Mouse (Mus musculus) midbrain, embryonic 10.5 days (tissue): ENCODE measurements around the gene Adssl1. TPM values are rescaled to one million over a fixed set of nuclear protein-coding genes. Genes with fewer than 3 reads are reported as not detected.

ENCODE experiments used
- DNase-seq: peaks from one replicate; pipeline ENCODE4 v3.0.0-alpha.2; 2017; ENCODE audit warnings: low spot score
- H3K27ac ChIP-seq: fragments of 300-500 bp; sonication (generic); replicated peaks from 2 replicates; pipeline ENCODE4 v1.5.1; 2016; ENCODE audit warnings: mild to moderate bottlenecking
- H3K27me3 ChIP-seq: fragments of 300-500 bp; sonication (generic); 2 replicates; pipeline ENCODE4 v1.6.1; 2016; ENCODE audit warnings: low read depth, mild to moderate bottlenecking; ENCODE audit not compliant: poor library complexity, severe bottlenecking
- H3K36me3 ChIP-seq: fragments of 300-500 bp; sonication (generic); 2 replicates; pipeline ENCODE4 v1.6.1; 2016; ENCODE audit warnings: mild to moderate bottlenecking, moderate library complexity
- H3K4me1 ChIP-seq: fragments of 300-500 bp; sonication (generic); 2 replicates; pipeline ENCODE4 v1.6.1; 2016
- H3K4me3 ChIP-seq: fragments of 300-500 bp; sonication (generic); 2 replicates; pipeline ENCODE4 v1.5.1; 2016; ENCODE audit warnings: mild to moderate bottlenecking, moderate library complexity
- H3K9me3 ChIP-seq: fragments of 300-500 bp; sonication (generic); replicated peaks from 2 replicates; pipeline ENCODE4 v1.6.1; 2016; ENCODE audit warnings: mild to moderate bottlenecking
- WGBS: fragments of 180-500 bp; shearing (Covaris S2); methylation state at CpG from one replicate; pipeline ENCODE4 v1.1.7; 2016; 5-methylcytosine and 5-hydroxymethylcytosine counted together
- polyA plus RNA-seq: library from polyadenylated mRNA; unstranded; fragments of >200 nt; fragmentation: Nextera tagmentation; extraction: Ambion mirVana; gene quantifications from 2 replicates; pipeline ENCODE4 v1.2.1, GENCODE M21; 2016

Gene Adssl1
- 2.9 and 3.4 TPM in 2 replicates for polyA plus RNA-seq

GRCm38 (mm10) chr12:112619686-112620353 lies at the start of gene Adssl1:
TSS of gene Adssl1 (plus strand) at chr12:112620045.
- WGBS, result under 1% methylated on average over 56 of the region's 56 CpGs
- Histone ChIP-seq H3K4me1 (peaks cover 60% of the 10 kb centered on the region), H3K27me3 (peaks cover 62% of the 10 kb centered on the region), H3K36me3 (no peaks in the 10 kb centered on the region), H3K27ac (peak within 1 kb of the TSS; percentile 84), H3K9me3 (no peaks in the 10 kb centered on the region), H3K4me3 (peak within 1 kb of the TSS; percentile 68)
- DNase-seq, result peak; percentile 72

GRCm38 (mm10) chr12:112570160-112570559 lies 49.7 kb upstream of the Adssl1 start:
- no peak overlapping the region for H3K27ac ChIP-seq

DNA sequence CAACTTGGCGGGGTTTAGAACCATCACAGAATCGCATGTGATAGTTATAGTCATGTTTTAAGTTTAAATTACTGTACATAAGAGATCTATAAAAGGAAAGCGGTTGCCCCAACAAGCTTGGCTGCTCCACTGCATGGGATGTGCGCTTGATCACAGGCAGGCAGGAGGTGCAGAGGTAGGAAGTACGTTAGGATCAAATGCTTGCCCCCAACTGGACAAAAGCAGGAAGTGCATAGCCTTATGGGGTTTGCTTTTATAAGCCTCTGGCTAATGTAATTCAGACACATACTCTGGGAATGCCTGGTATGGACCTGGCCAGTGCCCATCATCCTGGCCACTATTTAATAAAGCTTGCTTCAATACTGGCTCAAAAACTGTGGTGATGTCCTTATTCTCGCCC lies 48.8 kb upstream of the Adssl1 start:
- WGBS, result 74% methylated on average over 6 of the region's 6 CpGs
- H3K27me3 ChIP-seq, result no peaks in the 10 kb centered on the region
- no peak overlapping the region for H3K4me3 ChIP-seq
- H3K4me1 ChIP-seq, result peaks cover 2% of the 10 kb centered on the region
- H3K36me3 ChIP-seq, result no peaks in the 10 kb centered on the region
- no peaks in the 10 kb centered on the region for H3K9me3 ChIP-seq
- no peak overlapping the region for H3K27ac ChIP-seq
- no peak for DNase-seq

More at GRCm38 (mm10) chr12:112570160-112570559, 49.7 kb upstream of the Adssl1 start:
- H3K27me3 ChIP-seq, result no peaks in the 10 kb centered on the region
- H3K4me3 ChIP-seq, result no peak overlapping the region
- no peaks in the 10 kb centered on the region for H3K36me3 ChIP-seq
- no peak for DNase-seq
- no peaks in the 10 kb centered on the region for H3K9me3 ChIP-seq
- WGBS, result 94% methylated on average over 8 of the region's 8 CpGs
- H3K4me1 ChIP-seq, result peaks cover 6% of the 10 kb centered on the region

DNA sequence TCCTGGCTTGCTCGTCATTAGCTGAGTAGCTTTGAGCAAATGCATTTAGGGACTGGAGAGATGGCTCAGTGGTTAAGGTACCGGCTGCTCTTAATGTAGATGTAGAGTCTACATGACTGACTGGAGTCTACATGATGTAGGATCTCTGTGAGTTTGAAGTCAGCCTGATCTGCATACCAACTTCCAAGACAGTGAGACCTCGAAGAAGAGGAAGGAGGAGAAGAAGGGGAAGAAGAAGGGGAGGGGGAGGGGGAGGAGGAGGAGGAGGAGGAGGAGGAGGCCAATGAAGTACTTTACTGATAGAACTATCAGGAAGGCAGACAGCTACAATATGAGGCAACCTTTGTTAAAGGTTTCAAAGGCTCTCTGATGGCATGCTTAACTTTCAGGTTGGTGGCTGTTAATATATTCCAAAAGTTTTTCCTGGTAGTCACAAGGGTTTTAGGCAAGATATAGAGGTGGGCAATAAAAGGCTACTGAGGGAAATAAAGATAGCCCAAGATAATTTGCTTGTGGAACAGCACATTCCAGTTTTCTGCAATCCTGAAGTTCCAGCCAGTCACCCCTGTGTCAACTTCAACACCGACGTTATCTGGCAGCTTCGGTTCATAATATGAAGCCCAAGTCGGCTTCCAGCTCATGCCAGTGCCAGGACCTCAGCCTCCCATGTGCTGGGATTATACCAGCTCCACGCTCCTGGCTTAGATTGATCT lies 44.4 kb upstream of the Adssl1 start:
- Histone ChIP-seq H3K27me3 (no peaks in the 10 kb centered on the region), H3K4me1 (peaks cover 23% of the 10 kb centered on the region), H3K36me3 (no peaks in the 10 kb centered on the region), H3K27ac (no peak overlapping the region), H3K9me3 (no peaks in the 10 kb centered on the region), H3K4me3 (no peak overlapping the region)
- WGBS, result 82% methylated on average over 8 of the region's 8 CpGs
- DNase-seq, result no peak

- Histone ChIP-seq H3K27ac (peak overlapping the region; percentile 57), H3K4me3 (no peak overlapping the region), H3K4me1 (peaks cover 23% of the 10 kb centered on the region), H3K27me3 (no peaks in the 10 kb centered on the region), H3K9me3 (no peaks in the 10 kb centered on the region), H3K36me3 (no peaks in the 10 kb centered on the region)
- WGBS, result 27% methylated on average over 6 of the region's 6 CpGs
- DNase-seq, result no peak
Measured at GRCm38 (mm10) chr12:112576341-112576740, 43.5 kb upstream of the Adssl1 start.

- Histone ChIP-seq H3K27me3 (no peaks in the 10 kb centered on the region), H3K36me3 (no peaks in the 10 kb centered on the region), H3K4me1 (peaks cover 23% of the 10 kb centered on the region), H3K9me3 (no peaks in the 10 kb centered on the region), H3K4me3 (no peak overlapping the region), H3K27ac (peak overlapping the region; percentile 57)
- DNase-seq, result no peak
- 18% methylated on average over 3 of the region's 3 CpGs for WGBS
Measured at GRCm38 (mm10) chr12:112576749-112577148, 43.1 kb upstream of the Adssl1 start.

DNA sequence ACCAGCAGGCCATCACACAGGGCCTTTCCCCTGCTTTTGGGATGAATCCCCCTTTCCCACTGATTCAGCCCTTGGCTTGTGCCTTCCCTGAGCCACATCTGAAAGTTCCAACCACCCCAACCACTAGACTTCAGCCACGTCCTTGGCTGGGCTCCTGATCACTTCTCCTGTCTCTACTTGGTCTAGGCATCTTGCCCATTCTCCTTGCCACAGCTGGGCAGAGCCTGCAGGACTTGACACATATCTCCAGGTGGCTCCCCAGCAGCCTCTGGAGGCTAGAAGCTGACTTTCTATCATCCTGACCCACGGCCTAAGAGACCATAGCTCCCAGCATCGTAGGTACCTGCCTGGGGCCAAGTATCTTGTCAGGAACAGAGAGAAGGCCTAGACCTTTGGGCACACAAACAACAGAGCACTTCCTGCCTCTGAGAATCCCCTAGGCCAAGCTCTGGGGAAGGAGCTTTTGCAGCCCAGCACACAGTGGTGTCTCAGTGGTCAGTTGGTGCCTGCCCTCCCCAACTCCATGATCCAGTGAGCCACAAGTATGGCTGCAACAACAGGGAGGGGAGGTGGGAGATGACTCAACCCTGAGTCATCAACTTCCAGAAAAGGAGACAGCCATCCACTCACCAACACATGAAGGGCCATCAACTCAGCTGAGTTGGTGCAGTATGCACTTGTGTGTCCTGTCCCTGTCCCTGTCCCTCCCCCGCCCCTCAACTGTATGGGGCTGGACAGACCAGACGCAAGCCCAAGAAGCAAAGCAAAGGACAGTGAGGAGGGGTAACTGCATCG lies 41.4 kb upstream of the Adssl1 start:
- Histone ChIP-seq H3K4me3 (no peak overlapping the region), H3K27ac (no peak overlapping the region)
- WGBS, result 72% methylated on average over 6 of the region's 6 CpGs

DNA sequence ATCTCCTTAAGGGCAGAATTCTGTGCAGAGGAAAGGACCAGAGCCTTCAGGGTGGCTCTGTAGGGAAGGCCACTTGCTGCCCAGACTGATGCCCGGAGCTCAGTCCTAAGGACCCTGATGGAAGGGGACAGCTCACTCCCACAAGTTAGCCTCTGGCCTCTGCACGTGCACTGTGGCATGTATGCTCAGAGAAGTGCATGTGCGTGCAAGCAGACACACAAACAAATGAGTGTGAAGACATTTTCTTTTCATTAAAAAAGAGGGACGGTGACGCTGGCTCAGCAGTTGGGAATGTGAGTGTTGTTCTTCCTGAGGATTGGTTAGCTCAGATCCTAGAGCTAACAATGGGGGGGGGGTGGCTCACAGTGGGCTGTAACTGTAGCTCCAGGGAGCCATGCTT lies 40.4 kb upstream of the Adssl1 start:
- Histone ChIP-seq H3K4me1 (peaks cover 23% of the 10 kb centered on the region), H3K27ac (no peak overlapping the region; the same call in 1 of the 2 replicates), H3K27me3 (no peaks in the 10 kb centered on the region), H3K36me3 (no peaks in the 10 kb centered on the region), H3K4me3 (no peak overlapping the region), H3K9me3 (no peaks in the 10 kb centered on the region)
- 65% methylated on average over 5 of the region's 5 CpGs for WGBS
- no peak for DNase-seq

More for the DNA sequence above, 41.4 kb upstream of the Adssl1 start:
- Histone ChIP-seq H3K4me1 (peaks cover 23% of the 10 kb centered on the region), H3K27me3 (no peaks in the 10 kb centered on the region), H3K36me3 (no peaks in the 10 kb centered on the region), H3K9me3 (no peaks in the 10 kb centered on the region)
- DNase-seq, result no peak

DNA sequence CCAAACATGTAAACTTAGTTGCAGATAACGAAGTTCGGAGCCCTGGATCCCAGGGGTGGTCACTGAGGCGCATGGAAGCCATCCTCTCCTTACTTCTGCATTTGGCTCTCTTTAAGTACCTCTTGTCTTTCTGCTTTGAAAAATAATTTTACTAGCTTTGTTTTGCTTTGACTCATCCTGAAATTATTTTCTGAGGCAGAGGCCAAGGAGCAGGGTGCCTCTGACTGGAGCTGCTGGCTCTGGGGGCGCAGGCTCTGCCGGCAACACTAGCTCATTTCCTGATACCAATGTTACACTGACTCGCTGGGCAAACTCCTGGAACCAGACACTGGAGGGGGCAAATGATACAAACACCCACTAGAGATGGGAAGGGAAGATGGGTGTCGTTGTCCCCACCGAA lies 39.9 kb upstream of the Adssl1 start:
- no peaks in the 10 kb centered on the region for H3K9me3 ChIP-seq
- DNase-seq, result no peak
- no peaks in the 10 kb centered on the region for H3K36me3 ChIP-seq
- WGBS, result 89% methylated on average over 8 of the region's 8 CpGs
- H3K27ac ChIP-seq, result no peak overlapping the region
- peaks cover 23% of the 10 kb centered on the region for H3K4me1 ChIP-seq
- 0 out of 2 replicates have a peak, but pooled peaks cover under 1% of the 10 kb centered on the region for H3K27me3 ChIP-seq
- H3K4me3 ChIP-seq, result no peak overlapping the region

GRCm38 (mm10) chr12:112581113-112581512 lies 38.7 kb upstream of the Adssl1 start:
- H3K4me1 ChIP-seq, result peaks cover 20% of the 10 kb centered on the region
- H3K36me3 ChIP-seq, result no peaks in the 10 kb centered on the region
- DNase-seq, result no peak
- H3K27ac ChIP-seq, result no peak overlapping the region
- WGBS, result 89% methylated on average over 3 of the region's 3 CpGs
- H3K27me3 ChIP-seq, result peaks cover 13% of the 10 kb centered on the region
- no peaks in the 10 kb centered on the region for H3K9me3 ChIP-seq
- H3K4me3 ChIP-seq, result no peak overlapping the region

- 82% methylated on average over 7 of the region's 7 CpGs for WGBS
- no peaks in the 10 kb centered on the region for H3K9me3 ChIP-seq
- H3K27ac ChIP-seq, result no peak overlapping the region
- no peaks in the 10 kb centered on the region for H3K36me3 ChIP-seq
- no peak for DNase-seq
- H3K4me1 ChIP-seq, result peaks cover 24% of the 10 kb centered on the region
- H3K4me3 ChIP-seq, result no peak overlapping the region
- peaks cover 51% of the 10 kb centered on the region for H3K27me3 ChIP-seq
Measured at GRCm38 (mm10) chr12:112584954-112585353, 34.9 kb upstream of the Adssl1 start.

- 69% methylated on average over 7 of the region's 7 CpGs for WGBS
Measured at GRCm38 (mm10) chr12:112585924-112586538, 33.8 kb upstream of the Adssl1 start.

More at GRCm38 (mm10) chr12:112585924-112586538, 33.8 kb upstream of the Adssl1 start:
- peaks cover 62% of the 10 kb centered on the region for H3K27me3 ChIP-seq
- H3K27ac ChIP-seq, result no peak overlapping the region
- DNase-seq, result no peak
- H3K4me3 ChIP-seq, result no peak overlapping the region
- no peaks in the 10 kb centered on the region for H3K36me3 ChIP-seq
- H3K9me3 ChIP-seq, result no peaks in the 10 kb centered on the region
- H3K4me1 ChIP-seq, result peaks cover 24% of the 10 kb centered on the region
